Mouse (Mus musculus) E14TG2a.4 (cell line): ENCODE measurements at regions not wholly inside any gene's neighbourhood (a gene's known extent, or its start where the extent isn't known, plus 50 kb on each side); places are given as distances from the start of the nearest gene placed in this dataset.

ENCODE experiments used
- CTCF ChIP-seq: conservative IDR thresholded peaks from 2 replicates; pipeline ENCODE4 v1.5.1; 2014; ENCODE audit warnings: low read length
- NANOG ChIP-seq: IDR thresholded peaks from 2 replicates; pipeline ENCODE4 v1.6.1; 2014; ENCODE audit warnings: borderline replicate concordance, low read length, mixed read lengths
- POU5F1 ChIP-seq: IDR thresholded peaks from 2 replicates; pipeline ENCODE4 v1.6.1; 2014; ENCODE audit warnings: low read length, borderline replicate concordance

GRCm38 (mm10) chr11:71424879-71425278 lies 194.3 kb upstream of the Nlrp1b start:
- TF ChIP-seq CTCF (no peak), NANOG (no peak), POU5F1 (no peak)
